Mouse (Mus musculus): ENCODE measurements at regions not wholly inside any gene's neighbourhood (a gene's known extent, or its start where the extent isn't known, plus 50 kb on each side); places are given as distances from the start of the nearest gene placed in this dataset.

DNA sequence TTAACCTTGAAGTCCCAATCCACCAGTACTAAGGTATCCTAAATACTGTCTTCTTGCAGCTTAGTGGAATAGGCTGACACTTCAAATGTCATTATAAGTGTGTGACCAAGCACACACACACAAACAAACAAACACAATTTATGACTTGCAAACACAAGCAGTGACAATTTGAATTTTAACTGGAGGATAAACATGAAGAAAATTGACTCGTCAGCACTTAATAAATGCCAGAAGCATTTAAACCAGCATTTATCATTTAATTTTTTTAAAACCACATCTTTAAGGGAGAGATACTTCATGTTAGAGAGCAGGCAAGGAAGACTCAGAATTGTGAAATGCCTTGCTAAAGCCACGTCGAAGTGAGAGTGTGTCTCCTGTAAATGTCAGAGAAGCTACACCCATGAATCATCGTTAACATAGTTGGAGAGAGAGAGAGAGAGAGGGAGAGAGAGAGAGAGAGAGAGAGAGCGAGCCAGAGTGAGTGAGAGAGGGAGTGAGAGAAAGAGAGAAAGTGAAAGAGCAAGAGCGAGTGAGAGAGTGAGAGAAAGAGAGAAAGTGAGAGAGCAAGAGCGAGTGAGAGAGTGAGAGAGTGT is 149.4 kb upstream of the Cdkn2b start:
- Histone ChIP-seq H3K36me3 (ENCODE audit: control insufficient read depth, insufficient read depth, low read length) (no peaks in the 10 kb centered on the region), H3K4me1 (ENCODE audit: control insufficient read depth, insufficient read depth, low read length) (no peaks in the 10 kb centered on the region), H3K27ac (ENCODE audit: control insufficient read depth, insufficient read depth, low read depth, low read length) (no peak overlapping the region), H3K4me3 (ENCODE audit: control insufficient read depth, low read depth, low read length) (no peak overlapping the region), H3K27me3 (ENCODE audit: control insufficient read depth, insufficient read depth, low read length) (no peaks in the 10 kb centered on the region)
- TF ChIP-seq CTCF (IDR thresholded peaks at IDR 0.05; ENCODE audit: control insufficient read depth, insufficient read depth, insufficient replicate concordance, low read depth, low read length), result no peak
- TF ChIP-seq POLR2A (IDR thresholded peaks at IDR 0.05; ENCODE audit: control insufficient read depth, low read depth, low read length), result no peak

DNA sequence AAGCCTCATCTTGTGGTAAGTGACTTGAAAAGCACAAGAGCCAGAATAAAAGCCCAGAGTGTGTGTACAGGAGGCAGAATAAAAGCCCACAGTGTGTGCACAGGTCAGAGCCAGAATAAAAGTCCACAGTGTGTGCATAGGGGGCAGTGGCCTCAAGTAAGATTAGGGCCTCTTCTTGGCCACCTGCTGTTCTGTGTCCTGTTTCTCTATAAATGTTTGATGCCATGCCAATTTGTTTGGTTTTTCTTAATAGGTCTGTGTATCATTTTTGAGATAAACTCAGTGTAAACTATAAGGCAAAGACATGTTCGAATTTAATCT is 148.5 kb upstream of the Cdkn2b start:
- H3K4me3 ChIP-seq (ENCODE audit: control insufficient read depth, low read depth, low read length), result no peak overlapping the region
- H3K36me3 ChIP-seq (ENCODE audit: control insufficient read depth, insufficient read depth, low read length), result no peaks in the 10 kb centered on the region
- H3K4me1 ChIP-seq (ENCODE audit: control insufficient read depth, insufficient read depth, low read length), result no peaks in the 10 kb centered on the region
- H3K27ac ChIP-seq (ENCODE audit: control insufficient read depth, insufficient read depth, low read depth, low read length), result no peak overlapping the region
- no peak for TF ChIP-seq CTCF (IDR thresholded peaks at IDR 0.05; ENCODE audit: control insufficient read depth, insufficient read depth, insufficient replicate concordance, low read depth, low read length)
- no peak for TF ChIP-seq POLR2A (IDR thresholded peaks at IDR 0.05; ENCODE audit: control insufficient read depth, low read depth, low read length)
- H3K27me3 ChIP-seq (ENCODE audit: control insufficient read depth, insufficient read depth, low read length), result no peaks in the 10 kb centered on the region

DNA sequence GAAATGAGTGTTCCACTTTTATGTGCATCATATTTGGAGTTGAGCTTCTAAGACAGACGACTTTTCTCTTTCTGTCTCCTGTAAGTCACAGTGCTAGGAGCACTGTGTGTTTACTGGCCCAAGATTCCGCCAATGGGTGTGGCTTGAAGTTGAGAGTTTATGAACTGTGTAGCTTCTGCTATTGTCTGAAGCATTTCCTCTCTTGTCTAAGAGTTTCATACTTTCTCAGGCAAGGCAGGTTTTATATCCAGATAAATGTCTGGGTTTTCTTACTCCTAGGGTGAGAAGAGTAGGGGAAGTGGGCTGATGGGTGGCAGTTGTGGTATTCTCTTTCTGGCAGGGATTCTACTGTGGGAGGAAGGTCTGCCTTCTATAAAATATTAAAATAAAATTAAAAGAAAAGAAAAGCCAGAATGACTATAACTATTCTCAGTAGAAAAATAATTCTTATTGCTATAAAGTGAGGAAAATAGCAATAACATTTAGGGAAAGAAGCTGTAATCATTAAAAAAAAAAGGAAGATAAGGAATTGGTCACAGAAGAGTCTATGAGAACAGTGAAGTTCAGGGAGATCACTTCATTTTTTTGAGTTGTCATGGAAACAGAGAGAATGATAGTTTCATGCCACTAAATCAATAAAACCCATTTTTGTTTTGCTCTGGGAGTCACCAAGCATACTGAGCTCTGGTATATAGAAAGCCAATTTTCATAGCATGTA is 147.9 kb upstream of the Cdkn2b start:
- no peak overlapping the region for H3K4me3 ChIP-seq (ENCODE audit: control insufficient read depth, low read depth, low read length)
- no peak overlapping the region for H3K27ac ChIP-seq (ENCODE audit: control insufficient read depth, insufficient read depth, low read depth, low read length)
- no peaks in the 10 kb centered on the region for H3K4me1 ChIP-seq (ENCODE audit: control insufficient read depth, insufficient read depth, low read length)
- no peak for TF ChIP-seq CTCF (IDR thresholded peaks at IDR 0.05; ENCODE audit: control insufficient read depth, insufficient read depth, insufficient replicate concordance, low read depth, low read length)
- no peak for TF ChIP-seq POLR2A (IDR thresholded peaks at IDR 0.05; ENCODE audit: control insufficient read depth, low read depth, low read length)
- no peaks in the 10 kb centered on the region for H3K27me3 ChIP-seq (ENCODE audit: control insufficient read depth, insufficient read depth, low read length)
- no peaks in the 10 kb centered on the region for H3K36me3 ChIP-seq (ENCODE audit: control insufficient read depth, insufficient read depth, low read length)

DNA sequence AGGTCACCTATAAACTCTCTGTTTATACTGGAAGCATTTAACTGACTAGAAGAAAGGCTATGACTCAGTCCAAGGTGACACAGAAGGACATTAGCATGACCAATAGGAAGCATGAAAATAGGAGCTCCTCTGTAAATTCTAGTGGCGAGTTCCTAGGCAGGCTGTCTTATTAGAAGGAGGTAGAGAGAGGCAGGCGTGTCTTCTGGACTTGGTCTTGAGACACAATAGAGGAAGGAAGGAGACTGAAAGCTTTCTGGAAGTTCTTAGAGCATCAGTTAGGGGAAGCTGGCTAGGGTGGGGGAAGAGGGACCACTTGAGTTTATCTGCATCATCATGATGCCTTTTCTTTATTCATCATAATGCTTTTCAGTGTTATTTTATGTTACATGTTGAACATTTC is 147.0 kb upstream of the Cdkn2b start:
- H3K4me1 ChIP-seq (ENCODE audit: control insufficient read depth, insufficient read depth, low read length), result no peaks in the 10 kb centered on the region
- H3K4me3 ChIP-seq (ENCODE audit: control insufficient read depth, low read depth, low read length), result no peak overlapping the region
- H3K36me3 ChIP-seq (ENCODE audit: control insufficient read depth, insufficient read depth, low read length), result no peaks in the 10 kb centered on the region
- no peak for TF ChIP-seq CTCF (IDR thresholded peaks at IDR 0.05; ENCODE audit: control insufficient read depth, insufficient read depth, insufficient replicate concordance, low read depth, low read length)
- no peak for TF ChIP-seq POLR2A (IDR thresholded peaks at IDR 0.05; ENCODE audit: control insufficient read depth, low read depth, low read length)
- H3K27me3 ChIP-seq (ENCODE audit: control insufficient read depth, insufficient read depth, low read length), result no peaks in the 10 kb centered on the region
- no peak overlapping the region for H3K27ac ChIP-seq (ENCODE audit: control insufficient read depth, insufficient read depth, low read depth, low read length)

DNA sequence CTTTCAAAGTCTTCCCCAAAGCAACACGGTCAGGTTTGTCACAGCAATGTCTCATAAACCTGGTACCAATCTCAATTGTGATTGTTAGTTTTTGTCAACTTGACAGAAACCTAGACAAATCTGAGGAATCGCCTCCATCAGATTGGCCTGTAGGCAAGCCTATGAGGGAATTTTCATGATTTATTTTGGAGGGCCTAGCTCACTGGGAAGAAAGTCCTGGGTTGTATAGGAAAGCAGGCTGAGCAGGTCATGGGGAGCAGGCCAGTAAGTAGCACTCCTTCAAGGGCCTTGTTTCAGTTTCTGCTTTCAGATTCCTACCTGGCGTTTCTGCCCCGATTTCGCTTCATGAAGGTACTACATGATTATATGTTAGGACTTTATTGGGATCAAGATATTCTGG is 144.1 kb upstream of the Cdkn2b start:
- Histone ChIP-seq H3K27me3 (ENCODE audit: control insufficient read depth, insufficient read depth, low read length) (no peaks in the 10 kb centered on the region), H3K4me1 (ENCODE audit: control insufficient read depth, insufficient read depth, low read length) (no peaks in the 10 kb centered on the region), H3K4me3 (ENCODE audit: control insufficient read depth, low read depth, low read length) (no peak overlapping the region), H3K27ac (ENCODE audit: control insufficient read depth, insufficient read depth, low read depth, low read length) (no peak overlapping the region), H3K36me3 (ENCODE audit: control insufficient read depth, insufficient read depth, low read length) (no peaks in the 10 kb centered on the region)
- no peak for TF ChIP-seq POLR2A (IDR thresholded peaks at IDR 0.05; ENCODE audit: control insufficient read depth, low read depth, low read length)
- TF ChIP-seq CTCF (IDR thresholded peaks at IDR 0.05; ENCODE audit: control insufficient read depth, insufficient read depth, insufficient replicate concordance, low read depth, low read length), result no peak

DNA sequence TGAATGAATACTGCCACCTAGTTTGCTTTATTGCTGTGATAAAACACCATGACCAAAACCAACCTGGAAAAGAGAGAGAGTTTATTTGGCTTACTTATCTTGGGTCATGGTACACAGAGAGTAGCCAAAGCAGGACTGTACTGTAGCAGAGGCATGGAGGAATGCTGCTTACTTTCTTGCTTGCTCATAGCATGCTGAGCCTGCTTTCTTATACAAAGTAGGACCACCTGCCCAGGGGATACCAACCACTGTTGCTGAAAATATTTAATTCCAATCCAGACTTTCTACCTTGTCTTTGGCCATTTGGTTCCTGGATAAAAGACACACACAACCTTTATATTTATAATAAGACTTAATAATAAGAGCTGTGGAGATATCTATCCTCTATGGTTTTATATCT is 142.2 kb upstream of the Cdkn2b start:
- Histone ChIP-seq H3K4me3 (ENCODE audit: control insufficient read depth, low read depth, low read length) (no peak overlapping the region), H3K27ac (ENCODE audit: control insufficient read depth, insufficient read depth, low read depth, low read length) (no peak overlapping the region), H3K27me3 (ENCODE audit: control insufficient read depth, insufficient read depth, low read length) (no peaks in the 10 kb centered on the region), H3K36me3 (ENCODE audit: control insufficient read depth, insufficient read depth, low read length) (no peaks in the 10 kb centered on the region), H3K4me1 (ENCODE audit: control insufficient read depth, insufficient read depth, low read length) (no peaks in the 10 kb centered on the region)
- TF ChIP-seq CTCF (IDR thresholded peaks at IDR 0.05; ENCODE audit: control insufficient read depth, insufficient read depth, insufficient replicate concordance, low read depth, low read length) (no peak), POLR2A (IDR thresholded peaks at IDR 0.05; ENCODE audit: control insufficient read depth, low read depth, low read length) (no peak)

DNA sequence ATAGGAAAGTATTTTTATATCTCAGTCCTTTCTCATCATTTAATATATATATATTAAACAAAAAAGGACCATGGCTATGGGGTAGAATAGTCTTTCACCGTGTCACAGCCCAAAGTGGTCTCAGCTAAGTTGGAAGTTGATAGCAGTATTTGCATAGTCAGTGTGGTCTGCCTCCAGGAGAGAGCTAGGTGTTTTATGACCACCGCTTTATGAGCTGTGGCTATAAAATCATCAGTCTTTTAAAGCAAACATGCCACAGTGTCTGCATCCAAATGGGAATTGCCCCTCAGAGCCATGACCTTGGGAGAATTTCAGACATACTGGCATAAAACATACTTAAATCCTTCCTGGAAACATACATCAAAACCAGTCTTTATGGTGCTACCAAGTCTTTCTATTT is 140.9 kb upstream of the Cdkn2b start:
- Histone ChIP-seq H3K4me3 (ENCODE audit: control insufficient read depth, low read depth, low read length) (no peak overlapping the region), H3K36me3 (ENCODE audit: control insufficient read depth, insufficient read depth, low read length) (no peaks in the 10 kb centered on the region), H3K27ac (ENCODE audit: control insufficient read depth, insufficient read depth, low read depth, low read length) (no peak overlapping the region), H3K27me3 (ENCODE audit: control insufficient read depth, insufficient read depth, low read length) (no peaks in the 10 kb centered on the region), H3K4me1 (ENCODE audit: control insufficient read depth, insufficient read depth, low read length) (no peaks in the 10 kb centered on the region)
- no peak for TF ChIP-seq POLR2A (IDR thresholded peaks at IDR 0.05; ENCODE audit: control insufficient read depth, low read depth, low read length)
- no peak for TF ChIP-seq CTCF (IDR thresholded peaks at IDR 0.05; ENCODE audit: control insufficient read depth, insufficient read depth, insufficient replicate concordance, low read depth, low read length)
